8 mouse cellular contexts compared by ENCODE assay signal in the genomic region with DNA sequence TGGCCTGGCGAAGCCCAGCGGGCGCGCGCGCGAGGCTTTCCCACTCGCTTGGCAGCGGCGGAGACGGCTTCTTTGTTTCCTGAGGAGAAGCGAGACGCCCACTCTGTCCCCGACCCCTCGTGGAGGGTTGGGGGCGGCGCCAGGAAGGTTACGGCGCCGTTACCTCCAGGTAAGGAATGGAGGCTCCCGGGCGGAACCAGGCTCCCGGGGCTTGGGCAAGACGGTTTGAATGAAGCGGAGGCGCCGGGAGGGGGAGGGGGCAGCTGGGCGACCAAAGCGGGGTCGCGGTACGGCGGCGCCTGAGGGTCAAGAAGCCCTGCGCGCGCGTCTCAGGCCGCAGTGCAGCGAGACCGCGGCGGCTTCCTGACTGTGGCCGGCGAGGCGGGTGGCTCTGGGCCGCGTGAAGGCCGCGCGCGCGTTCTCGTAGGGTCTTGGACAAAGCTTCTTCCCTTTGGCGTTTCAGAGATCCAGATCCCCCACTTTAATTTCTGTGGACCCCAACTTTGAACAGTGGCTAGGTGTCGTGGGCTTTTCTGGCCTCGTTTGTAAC. TPM values are rescaled to one million over a fixed set of nuclear protein-coding genes. Genes with fewer than 3 reads are reported as not detected.
DNase-seq lines count a peak whose midpoint lies in the region; ATAC-seq and TF ChIP-seq lines count a peak whose summit lies in the region.

No protein-coding gene starts in this region.

- intact Hi-C loops in heart, postnatal 36 days (cut with DNase I), result no loop called here

- DNase-seq in cerebellum, adult 18-20 months, result peak; percentile 82 to 91
- peak; percentile 92 to 93 for DNase-seq in heart, postnatal 36 days
- DNase-seq in layer of hippocampus, adult 8-10 months (ENCODE audit: low spot score in 2 of 2), result peak; percentile 77 to 84
- DNase-seq in lung, adult 2 months, result peak; percentile 85
- peak; percentile 94 for DNase-seq in testis, postnatal 14 days (ENCODE audit: low spot score)

- H3K4me2 ChIP-seq in forebrain, embryonic 16.5 days (ENCODE audit: low read length), result peak overlapping the region; percentile 82

- H3K27ac ChIP-seq in ES-Bruce4 (ENCODE audit: insufficient read depth, low read length), result peak overlapping the region; percentile 63
- peak overlapping the region; percentile 98 for H3K27ac ChIP-seq in forebrain, embryonic 16.5 days (ENCODE audit: low read length)

- H3K36me3 ChIP-seq in ES-Bruce4 (ENCODE audit: control insufficient read depth, insufficient read depth, low read length, poor library complexity, severe bottlenecking), result no peaks in the 10 kb centered on the region
- H3K36me3 ChIP-seq in forebrain, embryonic 16.5 days (ENCODE audit: control insufficient read depth, insufficient read depth), result no peaks in the 10 kb centered on the region

- peak overlapping the region; percentile 79 for H3K9ac ChIP-seq in ES-Bruce4 (ENCODE audit: low read depth, poor library complexity, severe bottlenecking)
- H3K9ac ChIP-seq in forebrain, embryonic 16.5 days (replicated peaks; ENCODE audit: low read depth, low read length), result peak overlapping the region; percentile 98

- peak overlapping the region; percentile 97 for H3K4me3 ChIP-seq in ES-Bruce4 (ENCODE audit: low read depth, low read length)
- H3K4me3 ChIP-seq in forebrain, embryonic 16.5 days (replicated peaks; ENCODE audit: low read length), result peak overlapping the region; percentile 92
- H3K4me3 ChIP-seq in lung, adult 2 months (replicated peaks; ENCODE audit: extremely low read depth, low read depth, low read length), result peak overlapping the region; percentile 90

- 1% methylated on average over 55 of the region's 57 CpGs for WGBS in forebrain, embryonic 16.5 days
- 2% methylated on average over 56 of the region's 57 CpGs for WGBS in lung, adult 2 months

- no peaks in the 10 kb centered on the region for H3K9me3 ChIP-seq in ES-Bruce4 (replicated peaks; ENCODE audit: control insufficient read depth, insufficient read depth, low read length, poor library complexity, severe bottlenecking)
- no peaks in the 10 kb centered on the region for H3K9me3 ChIP-seq in forebrain, embryonic 16.5 days (ENCODE audit: control insufficient read depth, low read length)

- TF ChIP-seq POLR2A in ES-Bruce4 (IDR thresholded peaks at IDR 0.05; ENCODE audit: insufficient read depth, low read length), result no peak
- peak; percentile 53; the same call in 1 of the 2 replicates for TF ChIP-seq POLR2A in lung, adult 2 months (IDR thresholded peaks at IDR 0.05; ENCODE audit: borderline replicate concordance, extremely low read depth, low read depth, low read length)

- H3K4me1 ChIP-seq in ES-Bruce4 (ENCODE audit: control insufficient read depth, insufficient read depth, low read length), result no peaks in the 10 kb centered on the region
- peaks cover 34% of the 10 kb centered on the region for H3K4me1 ChIP-seq in forebrain, embryonic 16.5 days (replicated peaks; ENCODE audit: control insufficient read depth, insufficient read depth, low read length)
- H3K4me1 ChIP-seq in lung, adult 2 months (ENCODE audit: control insufficient read depth, insufficient read depth, low read length), result peaks cover 8% of the 10 kb centered on the region

- H3K27me3 ChIP-seq in ES-Bruce4 (ENCODE audit: control insufficient read depth, insufficient read depth, low read length, poor library complexity, severe bottlenecking), result no peaks in the 10 kb centered on the region
- no peaks in the 10 kb centered on the region for H3K27me3 ChIP-seq in forebrain, embryonic 16.5 days (replicated peaks; ENCODE audit: control insufficient read depth, insufficient read depth, low read length)

- TF ChIP-seq CTCF in ES-Bruce4 (IDR thresholded peaks at IDR 0.05; ENCODE audit: low read depth, low read length), result no peak
- no peak for TF ChIP-seq CTCF in lung, adult 2 months (IDR thresholded peaks at IDR 0.05; ENCODE audit: insufficient read depth, low read length)

- ATAC-seq in forebrain, embryonic 16.5 days, result peak; percentile 75
- ATAC-seq in neutrophil, adult 5-6 weeks (ENCODE audit: extremely low read depth, insufficient number of reproducible peaks, low FRiP score, poor library complexity, severe bottlenecking), result peak; percentile 13; the same call in 1 of the 2 replicates

- no peak for TF ChIP-seq EP300 in ES-Bruce4 (IDR thresholded peaks at IDR 0.05; ENCODE audit: insufficient read depth, low read depth, low read length)

RNA-seq across cellular contexts. Expression of gene Smarca4, which starts 0.3 kb away (rescaled TPM):
- 100.0 and 111 TPM in 2 replicates for polyA plus RNA-seq in ES-Bruce4 (2011; ENCODE audit: insufficient read depth, insufficient read length, low read depth, missing spikeins)
- 162 and 165 TPM in 2 replicates for polyA plus RNA-seq in forebrain, embryonic 16.5 days (2015; fragmentation: Nextera tagmentation; extraction: Ambion mirVana)
- total RNA-seq in heart, postnatal 36 days (2021), result 10 to 100 TPM; 48.6 to 51.4 TPM
- 100 to 1,000 TPM in 3 of 4 experiments, 10 to 100 TPM in 1; 96.5 to 108 (median 103) TPM for total RNA-seq in layer of hippocampus, adult 8-10 months (2022)
- 37.7 and 38.6 TPM in 2 replicates for polyA plus RNA-seq in lung, adult 2 months (2012; rRNA removed)
- total RNA-seq in neutrophil, adult 5-6 weeks (2017), result 70.4 and 71.1 TPM in 2 replicates

RNA-seq across cellular contexts. Expression of gene Yipf2, which starts 23.7 kb away (rescaled TPM):
- 17.4 and 18.9 TPM in 2 replicates for polyA plus RNA-seq in ES-Bruce4 (2011; ENCODE audit: insufficient read depth, insufficient read length, low read depth, missing spikeins)
- polyA plus RNA-seq in forebrain, embryonic 16.5 days (2015; fragmentation: Nextera tagmentation; extraction: Ambion mirVana), result 22.7 and 24.8 TPM in 2 replicates
- total RNA-seq in heart, postnatal 36 days (2021), result 1 to 10 TPM; 7.3 to 8.0 TPM
- total RNA-seq in layer of hippocampus, adult 8-10 months (2022), result 10 to 100 TPM; 19.7 to 21.4 (median 20.6) TPM
- 47.8 and 58.7 TPM in 2 replicates for polyA plus RNA-seq in lung, adult 2 months (2012; rRNA removed)
- total RNA-seq in neutrophil, adult 5-6 weeks (2017), result 8.1 and 11.1 TPM in 2 replicates

RNA-seq across cellular contexts. Expression of gene Timm29, which starts 23.8 kb away (rescaled TPM):
- 18.1 and 19.2 TPM in 2 replicates for polyA plus RNA-seq in ES-Bruce4 (2011; ENCODE audit: insufficient read depth, insufficient read length, low read depth, missing spikeins)
- 58.2 and 58.4 TPM in 2 replicates for polyA plus RNA-seq in forebrain, embryonic 16.5 days (2015; fragmentation: Nextera tagmentation; extraction: Ambion mirVana)
- 10 to 100 TPM; 59.8 TPM for total RNA-seq in heart, postnatal 36 days (2021)
- total RNA-seq in layer of hippocampus, adult 8-10 months (2022), result 10 to 100 TPM; 51.6 to 64.9 (median 58.0) TPM
- 23.6 and 24.3 TPM in 2 replicates for polyA plus RNA-seq in lung, adult 2 months (2012; rRNA removed)
- 23.7 and 28.5 TPM in 2 replicates for total RNA-seq in neutrophil, adult 5-6 weeks (2017)

Comparison
In these comparisons a context has a peak if more than half of its experiments do, and no peak if none do; other contexts are left out.
1. Peak in every context shown above with its lines: DNase-seq, ATAC-seq, H3K4me3 ChIP-seq and H3K27ac ChIP-seq.